Mouse (Mus musculus) olfactory bulb, adult 2 months (tissue): ENCODE results near the gene Nedd4.

Experiments used
- CTCF ChIP-seq: fragments of 200-500 bp; IDR thresholded peaks from 2 replicates; pipeline ENCODE4 v1.5.1; 2012; ENCODE audit warnings: low read depth, mild to moderate bottlenecking, low read length, moderate library complexity; ENCODE audit not compliant: insufficient read depth
- POLR2A ChIP-seq: fragments of 200-500 bp; IDR thresholded peaks from 2 replicates; pipeline ENCODE4 v1.6.1; 2012; ENCODE audit warnings: mild to moderate bottlenecking, low read depth, low read length, moderate library complexity; ENCODE audit not compliant: insufficient read depth

DNA sequence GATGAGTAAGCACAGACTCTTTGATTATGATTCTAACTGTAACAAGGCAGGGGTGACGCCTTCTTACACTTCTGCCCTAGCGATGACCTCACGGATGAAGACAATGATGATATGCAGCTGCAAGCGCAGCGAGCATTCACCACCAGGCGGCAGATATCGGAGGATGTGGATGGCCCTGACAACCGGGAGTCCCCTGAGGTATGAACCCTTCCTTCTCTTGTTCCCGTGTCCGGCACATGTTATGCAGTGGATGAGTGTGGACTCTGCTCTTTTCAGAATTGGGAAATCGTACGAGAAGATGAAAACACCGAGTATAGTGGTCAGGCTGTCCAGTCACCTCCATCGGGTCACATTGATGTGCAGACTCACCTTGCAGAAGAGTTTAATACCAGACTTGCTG is 59.1 kb downstream of the Nedd4 start:
- TF ChIP-seq CTCF (no peak), POLR2A (no peak)
